Mouse (Mus musculus) testis, adult 2 months (tissue): ENCODE measurements around the gene Rps29. TPM values are rescaled to one million over a fixed set of nuclear protein-coding genes. Genes with fewer than 3 reads are reported as not detected.
"Not testable (repeated sequence)": the region's sequence is repeated elsewhere in the genome, so short reads cannot be mapped to it uniquely, and the experiment has no call there.

Source experiments
- H3K27ac ChIP-seq: fragments of 200-500 bp; 2 replicates; pipeline ENCODE4 v1.5.1; 2012; ENCODE audit warnings: low read depth, low read length; ENCODE audit not compliant: control insufficient read depth, insufficient read depth
- H3K27me3 ChIP-seq: fragments of 200-500 bp; 2 replicates; pipeline ENCODE4 v1.6.1; 2012; ENCODE audit warnings: mild to moderate bottlenecking, low read length, moderate library complexity; ENCODE audit not compliant: control insufficient read depth, insufficient read depth
- H3K36me3 ChIP-seq: fragments of 200-500 bp; 2 replicates; pipeline ENCODE4 v1.6.1; 2012; ENCODE audit warnings: mild to moderate bottlenecking, low read length; ENCODE audit not compliant: control insufficient read depth, insufficient read depth
- H3K4me1 ChIP-seq: fragments of 200-500 bp; 2 replicates; pipeline ENCODE4 v1.6.1; 2012; ENCODE audit warnings: low read length; ENCODE audit not compliant: control insufficient read depth, insufficient read depth
- H3K4me3 ChIP-seq: fragments of 200-500 bp; 2 replicates; pipeline ENCODE4 v1.5.1; 2012; ENCODE audit warnings: low read depth, mild to moderate bottlenecking, low read length, moderate library complexity, mixed read lengths; ENCODE audit not compliant: control insufficient read depth
- CTCF ChIP-seq: fragments of 200-500 bp; IDR thresholded peaks from 2 replicates; pipeline ENCODE4 v1.5.1; 2012; ENCODE audit warnings: low read depth, mild to moderate bottlenecking, inconsistent platforms, low read length, moderate library complexity; ENCODE audit not compliant: control insufficient read depth, insufficient read depth, insufficient replicate concordance
- POLR2A ChIP-seq: fragments of 200-500 bp; IDR thresholded peaks from 2 replicates; pipeline ENCODE4 v1.6.1; 2012; ENCODE audit warnings: low read depth, mild to moderate bottlenecking, inconsistent platforms, low read length, moderate library complexity; ENCODE audit not compliant: control insufficient read depth
- polyA plus RNA-seq: library from polyadenylated mRNA; depleted of rRNA; stranded (reverse); fragments of >200 nt; gene quantifications from 2 replicates; pipeline ENCODE4 v1.2.3, GENCODE M21; 2012; rRNA removed

The Rps29 gene
- 1,043 and 1,232 TPM in 2 replicates for polyA plus RNA-seq

- H3K27me3 ChIP-seq, H3K36me3 ChIP-seq, H3K4me1 ChIP-seq: not testable (repeated sequence)
- TF ChIP-seq POLR2A = peak; percentile 86
- peak within 1 kb of the TSS; percentile 96 for H3K27ac ChIP-seq
- H3K4me3 ChIP-seq = peak within 1 kb of the TSS; percentile 95
Observed at GRCm38 (mm10) chr12:69158765-69159577, at the start of gene Rps29. Rps29 (minus strand) TSS chr12:69159186.

GRCm38 (mm10) chr12:69208520-69208919 lies 49.5 kb upstream of the Rps29 start:
- H3K4me1 ChIP-seq = 0 out of 2 replicates have a peak, but pooled peaks cover 2% of the 10 kb centered on the region
- TF ChIP-seq POLR2A (no peak), CTCF (no peak)
- H3K36me3 ChIP-seq = no peaks in the 10 kb centered on the region
- H3K27ac ChIP-seq = no peak overlapping the region
- H3K4me3 ChIP-seq = no peak overlapping the region
- no peaks in the 10 kb centered on the region for H3K27me3 ChIP-seq

- 0 out of 2 replicates have a peak, but pooled peaks cover 2% of the 10 kb centered on the region for H3K4me1 ChIP-seq
- no peak overlapping the region for H3K4me3 ChIP-seq
- H3K27ac ChIP-seq = no peak overlapping the region
- H3K36me3 ChIP-seq = no peaks in the 10 kb centered on the region
- TF ChIP-seq CTCF = no peak
- no peak for TF ChIP-seq POLR2A
- no peaks in the 10 kb centered on the region for H3K27me3 ChIP-seq
Observed at GRCm38 (mm10) chr12:69207926-69208325, 48.9 kb upstream of the Rps29 start.

- H3K4me3 ChIP-seq = no peak overlapping the region
- 0 out of 2 replicates have a peak, but pooled peaks cover 2% of the 10 kb centered on the region for H3K4me1 ChIP-seq
- H3K27me3 ChIP-seq = no peaks in the 10 kb centered on the region
- H3K27ac ChIP-seq = no peak overlapping the region
- TF ChIP-seq CTCF (no peak), POLR2A (no peak)
- H3K36me3 ChIP-seq = no peaks in the 10 kb centered on the region
Observed at GRCm38 (mm10) chr12:69207396-69207795, 48.4 kb upstream of the Rps29 start.

GRCm38 (mm10) chr12:69204052-69204833 lies 45.3 kb upstream of the Rps29 start, which contains the start of gene Gm49384:
Gm49384 (minus strand) TSS chr12:69204267.
- Histone ChIP-seq H3K4me1 (0 out of 2 replicates have a peak, but pooled peaks cover 2% of the 10 kb centered on the region), H3K4me3 (peak within 1 kb of the TSS; percentile 78), H3K27ac (no peak within 1 kb of the TSS), H3K27me3 (no peaks in the 10 kb centered on the region), H3K36me3 (no peaks in the 10 kb centered on the region)
- TF ChIP-seq CTCF (no peak), POLR2A (no peak)

- Histone ChIP-seq H3K4me1 (peaks cover 5% of the 10 kb centered on the region), H3K36me3 (no peaks in the 10 kb centered on the region; the same call in 1 of the 2 replicates), H3K27me3 (no peaks in the 10 kb centered on the region), H3K4me3 (peak overlapping the region; percentile 74), H3K27ac (peak overlapping the region; percentile 37; the same call in 1 of the 2 replicates)
- TF ChIP-seq CTCF (no peak), POLR2A (no peak)
Observed at GRCm38 (mm10) chr12:69198985-69199384, 40.0 kb upstream of the Rps29 start.

GRCm38 (mm10) chr12:69198164-69198535 lies 39.2 kb upstream of the Rps29 start, which contains the start of gene Dnaaf2:
Dnaaf2 (minus strand) TSS chr12:69198429.
- peak within 1 kb of the TSS; percentile 98 for H3K27ac ChIP-seq

More at GRCm38 (mm10) chr12:69198164-69198535, 39.2 kb upstream of the Rps29 start, which contains the start of gene Dnaaf2:
- Histone ChIP-seq H3K27me3 (no peaks in the 10 kb centered on the region), H3K36me3 (no peaks in the 10 kb centered on the region; the same call in 1 of the 2 replicates), H3K4me3 (peak within 1 kb of the TSS; percentile 92), H3K4me1 (peaks cover 4% of the 10 kb centered on the region)
- TF ChIP-seq POLR2A (peak; percentile 76; the same call in 1 of the 2 replicates), CTCF (no peak)
